Mouse (Mus musculus): Measurements from ENCODE around the gene Hoxa13.

DNA sequence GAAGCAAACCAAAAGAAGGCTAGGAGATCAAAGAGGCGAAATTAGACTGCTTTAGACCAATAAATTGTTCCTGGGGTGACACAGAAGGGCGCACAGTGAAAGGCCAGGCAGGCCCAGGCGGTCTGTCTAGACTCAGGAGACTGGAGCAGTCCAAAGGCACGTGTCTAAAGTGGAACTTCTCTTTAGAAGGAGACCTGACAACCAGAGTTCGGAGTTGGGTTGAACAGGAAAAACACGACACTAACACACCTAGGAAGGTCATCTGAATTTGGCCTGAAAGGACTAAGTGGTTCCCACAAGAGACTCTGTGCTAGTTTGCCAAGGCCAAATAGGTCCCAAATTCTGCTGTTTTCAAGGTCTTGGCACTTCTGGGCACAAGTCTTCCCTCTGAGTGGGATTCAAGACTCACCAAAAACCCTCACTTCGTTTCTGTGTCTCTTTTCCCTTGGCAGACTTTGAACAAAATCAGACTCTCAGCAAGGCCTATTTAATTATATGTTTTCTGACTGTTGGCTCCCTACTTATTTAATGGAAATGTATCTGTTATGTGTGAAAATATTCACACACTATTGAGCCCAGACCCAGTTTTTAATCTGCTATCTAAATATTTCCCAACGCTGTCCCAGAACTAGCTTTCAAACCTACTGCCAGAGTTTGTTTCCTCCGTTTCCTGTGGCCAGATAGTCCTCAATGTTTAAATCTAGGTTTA is 41.3 kb downstream of the Hoxa13 start:
- TF ChIP-seq POLR2A (IDR thresholded peaks at IDR 0.05; ENCODE audit: borderline replicate concordance, extremely low read depth, low read depth, low read length) (no peak), CTCF (IDR thresholded peaks at IDR 0.05; ENCODE audit: insufficient read depth, low read length) (no peak)

All from lung, adult 2 months (tissue).